Mouse (Mus musculus) ES-Bruce4 (cell line): ENCODE measurements around the gene Rnf26. TPM values are rescaled to one million over a fixed set of nuclear protein-coding genes. Genes with fewer than 3 reads are reported as not detected.

Source experiments
- H3K27ac ChIP-seq: 2 replicates; pipeline ENCODE4 v1.5.1; 2012; ENCODE audit warnings: low read length, inconsistent platforms; ENCODE audit not compliant: insufficient read depth
- H3K27me3 ChIP-seq: 2 replicates; pipeline ENCODE4 v1.6.1; 2012; ENCODE audit warnings: mild to moderate bottlenecking, low read length, inconsistent platforms; ENCODE audit not compliant: control insufficient read depth, poor library complexity, insufficient read depth, severe bottlenecking
- H3K36me3 ChIP-seq: 2 replicates; pipeline ENCODE4 v1.6.1; 2012; ENCODE audit warnings: inconsistent platforms, mild to moderate bottlenecking, low read length, moderate library complexity; ENCODE audit not compliant: control insufficient read depth, poor library complexity, insufficient read depth, severe bottlenecking
- H3K4me1 ChIP-seq: one replicate; pipeline ENCODE4 v1.8.1; 2011; ENCODE audit warnings: low read length; ENCODE audit not compliant: control insufficient read depth, insufficient read depth
- H3K4me3 ChIP-seq: 2 replicates; pipeline ENCODE4 v1.5.1; 2011; ENCODE audit warnings: low read depth, mild to moderate bottlenecking, low read length
- H3K9ac ChIP-seq: 2 replicates; pipeline ENCODE4 v1.6.1; 2012; ENCODE audit warnings: low read depth, mild to moderate bottlenecking, inconsistent platforms; ENCODE audit not compliant: poor library complexity, severe bottlenecking
- H3K9me3 ChIP-seq: replicated peaks from 2 replicates; pipeline ENCODE4 v1.6.1; 2012; ENCODE audit warnings: mild to moderate bottlenecking, low read length, inconsistent platforms; ENCODE audit not compliant: control insufficient read depth, poor library complexity, insufficient read depth, severe bottlenecking
- CTCF ChIP-seq: IDR thresholded peaks from one replicate; pipeline ENCODE4 v1.8.1; 2011; ENCODE audit warnings: low read depth, low read length
- EP300 ChIP-seq: IDR thresholded peaks from 2 replicates; pipeline ENCODE4 v1.6.1; 2011; ENCODE audit warnings: low read depth, low read length; ENCODE audit not compliant: insufficient read depth
- POLR2A ChIP-seq: IDR thresholded peaks from one replicate; pipeline ENCODE4 v1.8.1; 2011; ENCODE audit warnings: low read length; ENCODE audit not compliant: insufficient read depth
- polyA plus RNA-seq: library from polyadenylated mRNA; stranded (reverse); fragments of >200 nt; gene quantifications from 2 replicates; pipeline ENCODE4 v1.2.4, GENCODE M21; 2011; ENCODE audit warnings: low read depth; ENCODE audit not compliant: missing spikeins, insufficient read depth, insufficient read length

Rnf26 gene
- polyA plus RNA-seq, 1 experiment = 34.1 TPM

GRCm38 (mm10) chr9:44141951-44142350 lies 28.6 kb upstream of the Rnf26 start:
- peaks cover 6% of the 10 kb centered on the region for H3K4me1 ChIP-seq
- no peak overlapping the region for H3K27ac ChIP-seq
- no peak overlapping the region for H3K9ac ChIP-seq
- no peak overlapping the region for H3K4me3 ChIP-seq
- H3K9me3 ChIP-seq = no peaks in the 10 kb centered on the region
- TF ChIP-seq POLR2A (no peak), EP300 (no peak), CTCF (no peak)
- no peaks in the 10 kb centered on the region for H3K27me3 ChIP-seq
- H3K36me3 ChIP-seq = peaks cover 42% of the 10 kb centered on the region

- Histone ChIP-seq H3K36me3 (peaks cover 47% of the 10 kb centered on the region), H3K4me3 (no peak overlapping the region), H3K9me3 (no peaks in the 10 kb centered on the region), H3K4me1 (peaks cover 7% of the 10 kb centered on the region), H3K27ac (no peak overlapping the region), H3K27me3 (no peaks in the 10 kb centered on the region), H3K9ac (no peak overlapping the region)
- TF ChIP-seq POLR2A = no peak
- TF ChIP-seq CTCF = no peak
- TF ChIP-seq EP300 = no peak
Measured at GRCm38 (mm10) chr9:44137846-44138245, 24.5 kb upstream of the Rnf26 start.

- peaks cover 35% of the 10 kb centered on the region for H3K36me3 ChIP-seq
- H3K4me1 ChIP-seq = peaks cover 9% of the 10 kb centered on the region
- TF ChIP-seq CTCF = no peak
- TF ChIP-seq POLR2A = no peak
- peak overlapping the region; percentile 82 for H3K4me3 ChIP-seq
- H3K9ac ChIP-seq = peak overlapping the region; percentile 87
- no peaks in the 10 kb centered on the region for H3K27me3 ChIP-seq
- H3K9me3 ChIP-seq = no peaks in the 10 kb centered on the region
- no peak overlapping the region for H3K27ac ChIP-seq
Measured at GRCm38 (mm10) chr9:44135731-44136411, 22.6 kb upstream of the Rnf26 start.

DNA sequence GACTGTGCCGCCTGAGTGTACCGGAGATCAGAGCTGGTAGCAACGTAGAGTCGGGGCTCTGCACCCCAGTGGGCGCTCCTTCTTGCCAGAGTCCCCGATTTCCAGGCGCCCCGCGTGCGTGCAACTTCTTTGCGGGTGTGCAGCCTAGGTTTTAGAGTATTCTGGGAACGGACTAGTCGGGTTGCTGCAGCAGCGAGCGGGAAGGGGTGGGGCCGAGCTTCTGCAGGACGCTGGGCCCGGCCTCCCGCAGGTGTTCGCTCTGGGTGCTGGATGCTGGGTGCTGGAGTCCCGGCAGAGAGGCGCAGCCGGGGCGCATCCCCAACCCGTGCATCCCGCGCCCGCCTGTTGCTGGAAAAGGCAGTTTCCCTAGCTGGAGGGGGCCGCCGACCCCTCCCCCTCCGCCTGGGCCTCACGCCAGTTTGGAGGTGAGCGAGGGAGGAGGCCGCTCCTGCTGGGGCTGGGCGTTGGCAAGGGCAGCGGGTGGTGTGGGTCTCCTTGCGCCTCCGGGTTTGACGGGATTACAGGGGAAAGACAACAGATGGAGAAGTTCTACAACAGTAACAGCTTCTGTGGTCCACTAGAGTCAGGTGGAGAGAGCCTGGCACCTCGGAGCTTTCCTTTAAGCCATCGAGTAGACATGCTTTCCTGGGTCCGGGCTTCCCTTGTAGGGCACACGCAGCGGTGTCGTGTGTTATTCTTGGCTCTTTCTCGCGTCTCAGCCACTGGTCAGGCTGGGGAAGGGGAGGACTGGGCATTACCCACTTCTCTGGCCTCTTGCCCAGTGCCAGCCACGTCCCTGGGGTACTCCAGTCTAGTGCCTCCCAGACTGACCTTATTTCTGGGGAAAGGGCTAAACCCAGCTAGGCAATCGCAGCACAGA lies 21.8 kb upstream of the Rnf26 start:
- peak overlapping the region; percentile 82 for H3K4me3 ChIP-seq
- peaks cover 32% of the 10 kb centered on the region for H3K36me3 ChIP-seq
- H3K9me3 ChIP-seq = no peaks in the 10 kb centered on the region
- no peak overlapping the region for H3K27ac ChIP-seq
- peak overlapping the region; percentile 87 for H3K9ac ChIP-seq
- H3K4me1 ChIP-seq = peaks cover 6% of the 10 kb centered on the region
- H3K27me3 ChIP-seq = no peaks in the 10 kb centered on the region
- TF ChIP-seq CTCF (no peak), EP300 (0 out of 2 replicates have a peak, but pooled peaks have one; percentile 21)

- no peaks in the 10 kb centered on the region for H3K27me3 ChIP-seq
Measured at GRCm38 (mm10) chr9:44134101-44134850, 21.0 kb upstream of the Rnf26 start, which contains the start of gene Mcam. TSS of gene Mcam (plus strand) at chr9:44134469.

More at GRCm38 (mm10) chr9:44134101-44134850, 21.0 kb upstream of the Rnf26 start, which contains the start of gene Mcam:
- no peaks in the 10 kb centered on the region for H3K9me3 ChIP-seq
- peak within 1 kb of the TSS; percentile 82 for H3K4me3 ChIP-seq
- no peak within 1 kb of the TSS for H3K27ac ChIP-seq
- peaks cover 26% of the 10 kb centered on the region for H3K36me3 ChIP-seq
- H3K9ac ChIP-seq = peak within 1 kb of the TSS; percentile 87
- TF ChIP-seq POLR2A (peak; percentile 75), EP300 (no peak)
- H3K4me1 ChIP-seq = peaks cover 6% of the 10 kb centered on the region
